Mouse (Mus musculus) bone marrow macrophage, adult 2 months (primary cell): Measurements from ENCODE around the gene Apoh.

Source experiments
- CTCF ChIP-seq: IDR thresholded peaks from 2 replicates; pipeline ENCODE4 v1.5.1; 2012; ENCODE audit warnings: low read depth, mild to moderate bottlenecking, low read length, moderate library complexity
- POLR2A ChIP-seq: IDR thresholded peaks from 2 replicates; pipeline ENCODE4 v1.6.1; 2012; ENCODE audit warnings: mild to moderate bottlenecking, low read depth, low read length, borderline replicate concordance

DNA sequence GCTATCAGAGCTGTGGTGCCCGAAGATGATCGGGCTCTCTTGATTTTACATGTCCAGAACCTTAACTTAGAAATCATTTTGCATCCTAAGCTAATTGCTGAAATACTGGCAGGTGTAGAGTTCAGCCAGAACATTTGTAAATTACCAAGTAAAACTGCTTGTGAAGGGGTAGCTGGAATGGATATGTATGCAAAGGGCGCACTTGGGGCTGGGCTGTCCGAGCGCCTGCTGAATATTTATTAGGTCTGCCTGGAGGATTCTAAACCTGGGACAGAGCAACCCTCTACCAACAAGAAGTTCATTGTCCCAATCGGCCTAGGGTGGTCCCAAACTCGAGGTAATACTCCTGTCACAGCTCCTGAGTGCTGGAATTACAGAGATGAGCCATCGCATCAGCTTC, 1.6 kb downstream of the Apoh start:
- TF ChIP-seq POLR2A (no peak), CTCF (no peak)
